Mouse (Mus musculus) liver, embryonic 14.5 days (tissue): ENCODE results near the gene Caap1.

Experiments used
- CTCF ChIP-seq: IDR thresholded peaks from 2 replicates; pipeline ENCODE4 v1.5.1; 2016; ENCODE audit warnings: antibody characterized with exemption, low read depth, control low read depth
- EP300 ChIP-seq: IDR thresholded peaks from 2 replicates; pipeline ENCODE4 v1.6.1; 2016; ENCODE audit warnings: antibody characterized with exemption, low read depth

GRCm38 (mm10) chr4:94602496-94603030, 46.0 kb upstream of the Caap1 start:
- no peak for TF ChIP-seq CTCF
- TF ChIP-seq EP300: no peak
